Mouse (Mus musculus) induced T-regulatory cell, adult 2 months (primary cell): ENCODE results near the gene Fbxl18.

Source experiments
- DNase-seq: peaks from one replicate; pipeline ENCODE4 v3.0.0-alpha.2; 2012; ENCODE audit warnings: low read depth

Gene Fbxl18

GRCm38 (mm10) chr5:142894918-142895613, at the start of gene Fbxl18:
Fbxl18 (minus strand) TSS chr5:142895421.
- peak; percentile 94 for DNase-seq

- DNase-seq = no peak
These were observed 45.2 kb upstream of the Fbxl18 start for GRCm38 (mm10) chr5:142940393-142940792.

- DNase-seq = peak; percentile 86
These were observed 42.9 kb upstream of the Fbxl18 start for GRCm38 (mm10) chr5:142937956-142938727.

GRCm38 (mm10) chr5:142936336-142936719, 41.1 kb upstream of the Fbxl18 start:
- DNase-seq = peak; percentile 86

GRCm38 (mm10) chr5:142935642-142936335, 40.6 kb upstream of the Fbxl18 start:
- DNase-seq = peak; percentile 72

GRCm38 (mm10) chr5:142932731-142933130, 37.5 kb upstream of the Fbxl18 start:
- DNase-seq = no peak

GRCm38 (mm10) chr5:142932084-142932685, 37.0 kb upstream of the Fbxl18 start:
- peak; percentile 91 for DNase-seq

- peak; percentile 51 for DNase-seq
These were observed 36.1 kb upstream of the Fbxl18 start for GRCm38 (mm10) chr5:142931241-142931745.

- no peak for DNase-seq
These were observed 34.2 kb upstream of the Fbxl18 start for GRCm38 (mm10) chr5:142929400-142929752.

GRCm38 (mm10) chr5:142928749-142929399, 33.7 kb upstream of the Fbxl18 start:
- DNase-seq = peak; percentile 89

GRCm38 (mm10) chr5:142927341-142927930, 32.2 kb upstream of the Fbxl18 start:
- DNase-seq = no peak

- DNase-seq = peak; percentile 69
These were observed 31.7 kb upstream of the Fbxl18 start for GRCm38 (mm10) chr5:142926940-142927228.

- peak; percentile 69 for DNase-seq
These were observed 31.2 kb upstream of the Fbxl18 start for GRCm38 (mm10) chr5:142926204-142926939.

GRCm38 (mm10) chr5:142924336-142924959, 29.2 kb upstream of the Fbxl18 start:
- peak; percentile 24 for DNase-seq

GRCm38 (mm10) chr5:142923781-142924180, 28.6 kb upstream of the Fbxl18 start:
- DNase-seq = peak; percentile 47

GRCm38 (mm10) chr5:142922251-142922650, 27.0 kb upstream of the Fbxl18 start:
- peak; percentile 29 for DNase-seq

- DNase-seq = no peak
These were observed 25.8 kb upstream of the Fbxl18 start for GRCm38 (mm10) chr5:142921074-142921459.

GRCm38 (mm10) chr5:142920311-142921073, 25.3 kb upstream of the Fbxl18 start:
- DNase-seq = peak; percentile 94

- DNase-seq = no peak
These were observed 22.2 kb upstream of the Fbxl18 start for GRCm38 (mm10) chr5:142917402-142917801.

- no peak for DNase-seq
These were observed 21.4 kb upstream of the Fbxl18 start for GRCm38 (mm10) chr5:142916593-142916992.
